Mouse (Mus musculus): ENCODE results near the gene Gm49388. TPM values are rescaled to one million over a fixed set of nuclear protein-coding genes. Genes with fewer than 3 reads are reported as not detected.

Gene Gm49388
- 2.5 and 4.3 TPM in 2 replicates for polyA plus RNA-seq (2012)

DNA sequence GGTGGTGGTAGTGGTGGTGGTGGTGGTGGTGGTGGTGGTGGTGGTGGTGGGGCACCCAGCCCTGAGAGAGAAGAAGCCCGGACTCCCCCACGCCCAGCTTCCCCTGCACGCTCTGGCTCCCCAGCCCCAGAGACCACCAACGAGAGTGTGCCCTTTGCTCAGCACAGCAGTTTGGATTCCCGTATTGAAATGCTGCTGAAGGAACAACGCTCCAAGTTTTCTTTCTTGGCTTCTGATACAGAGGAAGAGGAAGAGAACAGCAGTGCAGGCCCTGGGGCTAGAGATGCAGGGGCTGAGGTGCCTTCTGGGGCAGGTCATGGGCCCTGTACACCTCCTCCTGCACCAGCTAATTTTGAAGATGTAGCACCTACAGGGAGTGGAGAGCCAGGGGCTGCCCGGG is at the start of gene Gm49388:
Gm49388 (plus strand) TSS at position 301 of the 400 bp plus-strand sequence.
- TF ChIP-seq GATA1 (IDR thresholded peaks at IDR 0.05; ENCODE audit: low read length) = no peak

DNA sequence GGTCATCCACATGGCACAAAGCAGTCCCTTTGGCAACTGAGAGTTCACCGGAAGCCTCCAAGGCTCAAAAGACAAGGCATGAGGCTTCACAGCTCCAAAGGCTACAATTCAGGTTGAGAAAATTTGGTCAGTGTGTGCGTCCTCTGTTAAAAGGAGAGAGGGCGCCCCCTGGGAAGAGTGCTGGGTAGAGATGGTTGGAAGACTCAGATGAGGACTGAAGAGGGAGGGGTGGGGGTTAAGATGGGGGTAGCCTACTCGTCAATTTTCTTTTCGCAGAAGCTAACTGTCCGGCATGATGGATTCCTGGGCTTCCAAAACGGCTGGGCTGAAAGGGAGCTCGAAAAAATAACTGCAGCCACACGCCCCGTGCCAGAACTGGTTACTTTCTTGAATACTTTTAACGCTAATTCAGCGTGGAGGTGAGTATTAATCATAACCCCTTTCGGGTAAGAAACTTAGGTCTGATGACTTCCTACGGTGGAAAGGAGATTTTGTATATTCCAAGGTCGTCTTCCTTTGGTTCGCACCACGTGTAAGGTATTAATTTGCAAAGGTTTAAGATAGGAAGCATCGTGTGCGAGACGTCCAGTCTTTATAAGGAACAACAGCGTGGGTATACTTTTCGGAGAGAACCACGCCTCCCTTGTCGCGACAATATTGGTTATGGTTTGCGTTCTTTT is 40.9 kb upstream of the Gm49388 start, which contains the start of gene Fbxl19:
Fbxl19 (plus strand) TSS at position 178 of the 680 bp plus-strand sequence.
- no peak for TF ChIP-seq GATA1 (IDR thresholded peaks at IDR 0.05; ENCODE audit: low read length)

DNA sequence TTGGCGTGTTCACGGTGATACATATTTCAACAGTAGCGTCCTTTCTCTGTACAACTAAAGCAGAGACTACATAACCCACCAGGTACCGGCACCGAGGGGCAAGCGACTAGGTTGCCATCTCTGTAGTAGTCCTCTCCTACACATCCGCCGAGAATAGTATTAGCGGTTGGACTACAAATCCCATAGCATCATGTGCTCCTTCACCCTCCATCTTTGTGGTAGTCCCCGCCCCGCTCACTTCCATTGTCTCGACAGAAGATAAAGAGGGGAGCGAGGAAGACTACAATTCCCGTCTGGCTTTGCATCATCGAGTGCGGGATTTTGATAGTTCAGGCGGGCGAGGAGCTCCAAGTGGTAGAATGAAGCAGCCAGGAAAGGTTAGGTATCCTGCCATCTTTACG is 40.2 kb upstream of the Gm49388 start:
- no peak for TF ChIP-seq GATA1 (IDR thresholded peaks at IDR 0.05; ENCODE audit: low read length)

DNA sequence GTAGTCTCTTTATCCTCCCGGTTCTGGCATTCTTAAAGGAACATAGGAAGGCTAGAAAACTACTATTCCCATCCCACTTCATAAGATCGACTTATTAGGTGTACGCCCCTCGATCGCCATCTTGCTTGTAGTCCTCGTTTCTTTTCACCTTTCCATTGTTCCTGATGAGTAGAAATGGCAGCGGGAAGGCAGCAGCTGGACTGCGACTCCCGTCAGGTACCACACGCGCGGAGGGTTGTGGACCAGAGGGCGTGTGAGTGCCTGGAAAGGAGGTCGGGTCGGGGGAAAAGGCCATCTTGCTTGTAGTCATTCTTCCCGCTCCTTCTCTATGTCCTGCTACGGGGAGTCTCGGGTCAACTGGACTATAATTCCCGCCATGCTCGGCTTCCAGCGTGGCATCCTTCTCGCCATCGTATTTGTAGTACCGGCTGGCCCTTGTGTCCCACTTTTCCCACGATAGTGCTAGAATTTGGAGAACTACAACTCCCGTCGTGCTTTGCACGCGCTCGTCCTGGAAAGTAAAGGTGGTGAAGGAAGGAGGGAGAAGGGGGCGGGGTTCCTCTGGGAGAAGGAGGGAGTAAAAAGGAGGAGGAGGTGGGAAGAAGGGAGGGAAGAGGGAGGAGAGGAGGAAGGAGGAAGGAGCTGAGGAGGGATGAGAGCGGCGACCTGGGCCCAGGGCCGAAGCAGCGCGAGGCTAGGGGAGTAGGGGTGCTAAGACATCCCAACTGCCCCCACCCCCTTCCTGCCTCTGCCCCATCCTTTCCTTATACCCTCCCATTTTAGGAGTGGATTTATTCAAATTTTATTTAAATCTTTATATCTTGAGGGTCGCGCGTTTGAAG is 39.5 kb upstream of the Gm49388 start:
- no peak for TF ChIP-seq GATA1 (IDR thresholded peaks at IDR 0.05; ENCODE audit: low read length)

DNA sequence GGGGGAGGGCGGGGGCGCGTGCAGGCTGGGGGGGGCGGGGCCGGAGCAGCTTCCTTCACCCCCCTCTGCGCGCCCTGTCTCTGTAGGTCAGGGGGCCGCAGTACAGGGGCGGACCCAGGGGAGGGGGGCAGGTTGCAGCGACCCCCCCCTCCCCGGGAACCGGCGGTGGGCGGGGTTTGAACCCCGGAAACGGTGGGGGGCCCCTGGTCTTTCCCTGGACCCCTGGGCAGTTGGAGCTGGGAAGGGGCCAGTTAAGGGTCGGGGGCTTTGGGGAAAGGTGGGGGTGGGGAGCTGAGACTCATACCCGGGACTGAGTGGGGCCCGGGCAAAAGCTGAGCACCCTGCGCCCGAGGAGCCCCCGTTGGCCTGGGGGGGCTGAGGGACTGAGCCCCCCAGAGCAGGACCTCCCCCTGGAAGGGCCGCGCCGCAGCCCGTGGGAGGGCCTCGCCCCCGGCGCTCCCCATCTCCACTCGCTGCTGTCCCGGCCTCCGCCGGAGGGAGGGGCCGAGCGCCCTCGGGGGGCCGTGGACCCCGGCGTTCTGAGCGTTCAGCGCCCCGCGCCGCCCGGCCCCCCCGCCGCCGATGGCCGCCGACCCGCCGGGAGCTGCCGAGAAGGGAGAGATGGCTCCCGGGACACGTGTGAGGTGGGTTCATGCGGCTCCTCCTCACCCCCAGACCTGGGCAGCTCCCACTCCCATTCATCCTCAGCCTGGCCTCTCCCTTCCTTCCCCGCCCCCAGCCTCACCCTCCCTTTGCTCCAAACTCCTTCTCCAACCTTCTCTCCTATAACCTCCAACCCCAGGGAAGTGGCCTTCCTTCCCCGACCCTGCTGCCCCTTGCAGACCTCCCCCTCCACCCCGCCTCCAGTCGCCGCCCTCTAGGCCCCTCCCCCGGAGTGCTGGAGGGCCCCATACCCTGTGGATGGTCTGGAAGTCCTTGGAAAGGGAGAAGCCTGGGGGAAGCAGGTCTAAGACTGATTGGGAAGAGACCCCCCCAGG is 38.6 kb upstream of the Gm49388 start:
- TF ChIP-seq GATA1 (IDR thresholded peaks at IDR 0.05; ENCODE audit: low read length) = no peak

DNA sequence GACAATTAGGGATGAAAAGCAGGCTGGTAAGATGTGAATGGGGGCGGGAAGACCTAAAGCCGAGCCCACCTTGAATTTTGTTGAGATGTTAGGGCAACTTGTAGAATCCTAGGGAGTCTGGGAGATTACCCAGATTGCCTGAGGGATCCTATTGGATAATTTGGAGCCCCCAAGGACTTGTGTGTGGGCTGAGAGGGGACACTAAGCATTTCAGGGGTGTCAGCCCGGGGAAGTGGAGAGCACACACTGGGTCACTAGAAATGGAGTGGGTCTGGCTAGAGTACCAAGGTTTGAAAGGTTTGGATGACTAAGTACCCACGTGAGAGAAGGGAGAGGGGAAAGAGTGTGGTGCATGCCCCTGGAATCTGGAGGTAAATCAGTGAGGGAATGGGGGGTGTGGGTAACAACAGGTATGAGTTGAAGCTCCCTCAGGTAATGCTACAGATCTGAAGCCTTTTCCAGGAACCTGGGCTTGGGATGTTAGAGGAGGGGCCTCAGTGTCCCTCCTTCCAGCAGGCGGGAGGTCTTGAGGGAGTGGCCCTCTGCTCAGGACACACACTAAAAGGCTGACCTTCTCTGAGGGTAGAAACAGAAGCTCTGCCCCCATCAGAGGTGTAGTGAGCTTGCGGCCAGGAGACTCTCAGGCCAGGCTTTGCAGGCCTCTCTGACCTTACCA is 37.7 kb upstream of the Gm49388 start:
- no peak for TF ChIP-seq GATA1 (IDR thresholded peaks at IDR 0.05; ENCODE audit: low read length)

DNA sequence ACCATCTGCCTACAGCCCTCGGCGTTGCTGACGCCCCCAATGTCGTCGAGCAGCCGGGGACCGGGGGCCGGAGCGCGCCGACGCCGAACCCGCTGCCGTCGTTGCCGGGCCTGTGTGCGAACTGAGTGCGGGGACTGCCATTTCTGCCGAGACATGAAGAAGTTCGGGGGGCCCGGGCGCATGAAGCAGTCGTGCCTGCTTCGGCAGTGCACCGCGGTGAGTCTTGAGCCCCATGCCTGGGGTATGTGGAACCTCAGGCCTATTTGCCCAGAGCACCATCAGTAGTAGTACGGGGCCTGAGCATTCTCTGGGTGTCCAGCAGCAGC is 37.2 kb upstream of the Gm49388 start:
- TF ChIP-seq GATA1 (IDR thresholded peaks at IDR 0.05; ENCODE audit: low read length) = no peak

DNA sequence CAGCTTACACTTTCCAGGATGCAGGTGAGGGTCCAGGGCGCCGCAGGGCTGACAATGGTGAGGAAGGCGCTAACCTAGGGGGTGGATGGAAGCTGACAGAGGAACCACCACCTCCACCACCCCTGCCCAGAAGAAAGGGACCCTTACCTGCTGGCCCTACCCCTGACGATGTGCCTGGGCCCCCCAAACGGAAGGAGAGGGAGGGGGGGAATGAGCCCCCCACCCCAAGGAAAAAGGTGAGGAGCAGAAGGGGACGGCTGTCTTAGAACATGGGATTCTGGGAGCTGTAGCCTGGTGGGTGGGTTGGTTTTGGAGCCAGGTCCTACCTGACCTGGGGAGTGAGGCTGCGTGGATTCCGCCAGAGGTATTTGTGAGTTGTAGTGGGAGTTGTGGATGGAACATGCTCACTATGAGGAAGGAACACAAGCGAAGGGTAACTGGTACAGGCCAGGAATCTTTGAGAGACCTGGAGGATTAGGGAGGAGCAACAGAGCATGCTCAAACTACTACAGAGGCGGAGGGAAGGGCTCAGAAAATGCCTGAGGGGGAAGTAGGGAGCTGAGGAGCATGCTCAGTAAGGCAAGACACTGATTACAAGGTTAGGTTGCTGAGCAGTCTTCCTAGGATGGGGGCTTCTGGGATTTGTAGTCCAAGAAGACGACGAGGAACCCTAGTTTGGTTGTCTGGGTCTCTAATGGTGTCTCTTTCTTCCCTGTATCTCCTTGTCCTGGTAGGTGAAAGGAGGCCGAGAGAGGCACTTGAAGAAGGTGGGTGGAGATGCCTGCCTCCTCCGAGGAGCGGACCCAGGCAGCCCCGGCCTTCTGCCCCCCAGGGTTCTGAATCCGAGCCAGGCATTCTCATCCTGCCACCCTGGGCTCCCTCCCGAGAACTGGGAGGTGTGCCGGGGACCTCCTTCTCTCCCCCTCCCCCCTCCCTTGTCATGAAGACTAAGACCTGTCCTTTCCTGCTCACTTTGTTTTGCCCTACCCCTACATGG is 35.0 kb upstream of the Gm49388 start:
- no peak for TF ChIP-seq GATA1 (IDR thresholded peaks at IDR 0.05; ENCODE audit: low read length)

DNA sequence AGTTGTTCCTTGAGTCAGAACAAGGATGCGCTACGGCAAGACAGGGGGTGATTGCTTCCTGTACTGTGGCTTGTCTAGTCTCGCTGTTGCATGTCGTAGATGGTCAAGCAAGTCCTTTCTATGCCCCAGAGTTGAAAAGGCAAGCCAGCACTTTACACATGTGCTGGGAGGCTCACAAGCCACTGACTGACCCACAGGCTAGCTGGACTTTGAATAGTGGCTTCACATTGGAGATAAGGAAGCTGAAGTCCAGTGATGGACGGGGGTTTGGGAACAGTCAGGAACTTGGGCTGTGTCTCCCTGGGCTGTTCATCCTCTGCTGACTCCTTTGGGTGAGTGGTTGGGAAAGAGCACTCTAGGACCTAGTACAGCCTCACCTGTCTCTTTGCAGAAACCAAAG is 33.8 kb upstream of the Gm49388 start:
- no peak for TF ChIP-seq GATA1 (IDR thresholded peaks at IDR 0.05; ENCODE audit: low read length)

DNA sequence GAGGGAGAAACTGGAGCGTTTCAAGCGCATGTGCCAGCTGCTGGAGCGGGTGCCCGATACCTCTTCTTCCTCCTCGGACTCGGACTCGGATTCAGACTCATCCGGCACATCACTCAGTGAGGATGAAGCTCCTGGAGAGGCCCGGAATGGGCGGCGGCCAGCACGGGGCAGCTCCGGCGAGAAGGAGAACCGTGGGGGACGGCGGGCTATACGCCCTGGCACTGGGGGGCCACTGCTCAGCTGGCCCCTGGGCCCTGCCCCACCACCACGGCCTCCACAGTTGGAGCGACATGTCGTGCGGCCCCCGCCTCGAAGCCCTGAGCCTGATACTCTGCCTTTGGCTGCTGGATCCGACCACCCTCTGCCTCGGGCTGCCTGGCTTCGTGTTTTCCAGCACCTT is 33.3 kb upstream of the Gm49388 start:
- no peak for TF ChIP-seq GATA1 (IDR thresholded peaks at IDR 0.05; ENCODE audit: low read length)

DNA sequence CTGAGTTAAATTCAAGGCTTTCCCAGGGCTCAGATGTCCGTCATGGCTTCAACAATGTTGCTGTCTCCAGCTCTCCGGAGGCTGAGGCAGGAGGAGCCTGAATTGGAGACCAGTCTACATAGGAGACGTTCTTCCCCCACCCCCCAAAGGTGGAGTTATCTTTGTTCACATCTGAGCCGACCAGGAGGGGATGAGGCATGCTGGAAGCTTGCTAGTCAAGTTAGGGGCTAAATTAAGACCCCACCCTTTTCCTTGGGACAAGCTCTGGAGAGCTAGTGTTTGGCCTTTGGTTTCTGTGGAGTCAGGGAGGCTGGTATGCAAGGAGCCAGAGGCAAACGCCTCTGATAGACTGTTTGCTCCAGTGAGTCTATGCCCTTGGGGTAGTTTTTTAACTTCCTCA is 32.2 kb upstream of the Gm49388 start:
- TF ChIP-seq GATA1 (IDR thresholded peaks at IDR 0.05; ENCODE audit: low read length) = no peak

DNA sequence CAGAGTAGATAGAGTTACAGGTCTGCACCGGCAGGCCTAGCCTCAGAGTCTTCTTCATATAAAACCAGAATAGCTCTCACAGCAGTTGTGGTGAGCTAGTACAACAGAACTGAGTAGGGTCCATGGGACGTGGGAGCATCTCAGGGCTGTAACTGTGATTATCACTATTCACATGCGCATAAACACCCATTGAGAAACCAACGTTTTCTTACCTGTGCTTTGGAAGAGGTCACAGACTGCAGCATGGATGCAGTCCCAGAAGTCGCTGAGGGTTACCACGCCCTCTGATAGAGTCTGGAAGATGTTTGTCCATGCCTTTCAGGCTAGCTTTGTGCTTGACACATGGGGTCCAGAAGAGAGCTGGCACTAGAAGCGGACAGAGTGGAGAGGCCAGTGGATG is 31.7 kb upstream of the Gm49388 start:
- no peak for TF ChIP-seq GATA1 (IDR thresholded peaks at IDR 0.05; ENCODE audit: low read length)

DNA sequence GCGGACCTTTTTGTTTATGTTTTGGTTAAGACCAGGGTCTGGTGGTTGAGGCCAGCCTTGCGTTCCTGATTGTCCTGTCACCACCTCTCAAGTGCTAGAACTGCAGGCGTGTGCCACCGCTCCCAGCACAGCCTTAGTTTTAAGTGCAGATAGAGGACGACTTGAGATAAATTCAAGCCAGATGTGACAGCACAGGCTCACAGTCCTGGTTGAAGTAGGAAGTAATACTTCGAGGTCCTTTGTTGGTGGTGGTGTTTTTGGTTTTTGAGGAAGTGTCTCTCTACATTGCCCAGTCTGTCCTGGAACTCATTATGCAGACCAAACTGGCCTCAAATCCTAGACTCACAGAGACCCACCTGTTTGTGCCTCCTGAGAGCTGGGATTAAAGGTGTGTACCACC is 25.7 kb upstream of the Gm49388 start:
- no peak for TF ChIP-seq GATA1 (IDR thresholded peaks at IDR 0.05; ENCODE audit: low read length)

DNA sequence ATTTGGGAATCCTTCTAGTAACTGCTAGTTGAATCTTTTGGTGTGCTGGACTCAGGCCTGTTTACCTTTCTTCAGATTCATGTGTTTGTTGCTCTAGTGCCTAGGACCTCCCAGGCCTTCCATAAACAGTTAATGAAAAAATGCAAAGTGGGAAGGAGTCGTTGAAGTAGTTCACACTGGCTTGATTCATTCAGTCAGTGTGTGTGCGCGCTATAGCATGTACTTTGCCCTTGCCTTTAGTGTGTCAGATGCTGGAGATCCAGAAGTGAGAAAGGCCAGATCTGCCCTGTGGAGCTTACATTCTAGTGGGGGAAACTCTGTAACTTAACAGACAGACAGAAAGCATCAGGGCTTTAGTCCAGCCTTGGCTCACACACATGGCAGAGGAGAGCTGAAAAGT is 24.9 kb upstream of the Gm49388 start:
- no peak for TF ChIP-seq GATA1 (IDR thresholded peaks at IDR 0.05; ENCODE audit: low read length)
